ENCODE assay signal across 11 mouse cellular contexts in the genomic region with DNA sequence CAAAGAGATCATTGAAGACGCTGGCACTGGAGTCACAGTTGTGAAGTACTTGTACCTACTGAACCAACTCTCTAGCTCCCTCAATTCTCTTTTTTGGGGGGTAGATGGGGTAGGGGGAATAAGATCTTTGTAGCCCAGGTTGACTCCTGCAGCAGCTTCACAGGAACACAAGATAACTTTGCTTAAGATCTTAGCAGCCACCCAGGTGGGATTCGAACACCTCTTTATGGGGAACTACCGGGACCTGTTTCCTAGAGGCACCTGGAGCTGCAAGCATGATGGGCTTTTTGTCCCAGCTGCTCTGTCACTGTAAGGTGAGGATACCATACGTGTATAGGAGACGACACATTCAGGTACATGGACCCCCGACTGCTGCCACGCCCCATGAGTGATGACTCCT. TPM values are rescaled to one million over a fixed set of nuclear protein-coding genes. Genes with fewer than 3 reads are reported as not detected.
DNase-seq lines count a peak whose midpoint lies in the region; ATAC-seq and TF ChIP-seq lines count a peak whose summit lies in the region.
"Had no signal": no experiment of that assay in that cellular context is flagged by ENCODE, and none has a peak within 500 bp of the region (broad histone marks: within the 10 kb centered on the region; RNA-seq: fewer than 3 reads in every experiment).

No protein-coding gene starts in this region.

- H3K4me3 ChIP-seq in heart, embryonic 10.5 days: no peak overlapping the region; the same call in 1 of the 2 replicates
- H3K4me3 ChIP-seq in lung, embryonic 14.5 days (ENCODE audit: low read depth, low read length): peak overlapping the region; percentile 55; the same call in 1 of the 2 replicates
- H3K4me3 ChIP-seq in lung, postnatal 0 days (ENCODE audit: low read depth, low read length): no peak overlapping the region
- no peak overlapping the region for H3K4me3 ChIP-seq in limb, embryonic 10.5 days
- no peak overlapping the region for H3K4me3 ChIP-seq in myocyte

- TF ChIP-seq POLR2A in myocyte (IDR thresholded peaks at IDR 0.05; ENCODE audit: insufficient read length, low read depth): no peak

- H3K27me3 ChIP-seq in heart, embryonic 10.5 days (ENCODE audit: insufficient read depth, poor library complexity, severe bottlenecking): peaks cover 34% of the 10 kb centered on the region
- H3K27me3 ChIP-seq in lung, embryonic 14.5 days (ENCODE audit: insufficient read depth, low read length): peaks cover 32% of the 10 kb centered on the region
- H3K27me3 ChIP-seq in lung, postnatal 0 days (replicated peaks; ENCODE audit: insufficient read depth, low read length): peaks cover 28% of the 10 kb centered on the region
- H3K27me3 ChIP-seq in limb, embryonic 10.5 days (ENCODE audit: low read depth, poor library complexity, severe bottlenecking): peaks cover 27% of the 10 kb centered on the region
- H3K27me3 ChIP-seq in myocyte (ENCODE audit: control insufficient read depth, insufficient read depth, insufficient read length): no peaks in the 10 kb centered on the region
- H3K27me3 ChIP-seq: Patski had no signal

- peak overlapping the region; percentile 69; the same call in 1 of the 2 replicates for H3K4me2 ChIP-seq in lung, embryonic 14.5 days
- H3K4me2 ChIP-seq in lung, postnatal 0 days (replicated peaks; ENCODE audit: low read depth, low read length): no peak overlapping the region
- peak overlapping the region; percentile 81 for H3K4me2 ChIP-seq in myocyte (ENCODE audit: low read depth)

- intact Hi-C loops in heart, postnatal 10 days (cut with DNase I): no loop called here

- no peak overlapping the region for H3ac ChIP-seq in myocyte (ENCODE audit: control insufficient read depth, insufficient read length)

- TF ChIP-seq EP300 in lung, postnatal 0 days (IDR thresholded peaks at IDR 0.05): no peak

- H3K79me2 ChIP-seq in myocyte (ENCODE audit: control insufficient read depth, insufficient read depth): no peaks in the 10 kb centered on the region

- no peak for DNase-seq in heart, embryonic 10.5 days (ENCODE audit: low spot score)
- DNase-seq in heart, postnatal 10 days: no peak
- no peak for DNase-seq in lung, embryonic 14.5 days
- no peak for DNase-seq in lung, postnatal 0 days (ENCODE audit: low spot score)
- no peak for DNase-seq in limb, embryonic 10.5 days (ENCODE audit: low spot score)
- no peak for DNase-seq in lung, postnatal 14 days
- DNase-seq in lung, postnatal 36 days: no peak
- DNase-seq: lung, adult 2 months had no signal

- H3K36me3 ChIP-seq in heart, embryonic 10.5 days: peaks cover 9% of the 10 kb centered on the region
- H3K36me3 ChIP-seq in lung, embryonic 14.5 days (ENCODE audit: insufficient read depth): peaks cover 14% of the 10 kb centered on the region; the same call in 1 of the 2 replicates
- no peaks in the 10 kb centered on the region for H3K36me3 ChIP-seq in lung, postnatal 0 days (ENCODE audit: insufficient read depth, low read length)
- peaks cover 19% of the 10 kb centered on the region for H3K36me3 ChIP-seq in limb, embryonic 10.5 days
- no peaks in the 10 kb centered on the region for H3K36me3 ChIP-seq in myocyte (ENCODE audit: control insufficient read depth, insufficient read depth)

- H3K9me3 ChIP-seq in heart, embryonic 10.5 days: no peaks in the 10 kb centered on the region
- no peaks in the 10 kb centered on the region for H3K9me3 ChIP-seq in lung, embryonic 14.5 days (ENCODE audit: low read depth, low read length)
- H3K9me3 ChIP-seq in lung, postnatal 0 days (ENCODE audit: low read length): no peaks in the 10 kb centered on the region
- H3K9me3 ChIP-seq in limb, embryonic 10.5 days (replicated peaks): no peaks in the 10 kb centered on the region

- no peak for TF ChIP-seq CTCF in lung, embryonic 14.5 days (IDR thresholded peaks at IDR 0.05; ENCODE audit: low read depth)
- TF ChIP-seq CTCF in lung, postnatal 0 days (IDR thresholded peaks at IDR 0.05): no peak

- H3K4me1 ChIP-seq in heart, embryonic 10.5 days: peaks cover 80% of the 10 kb centered on the region
- peaks cover 20% of the 10 kb centered on the region for H3K4me1 ChIP-seq in lung, embryonic 14.5 days (ENCODE audit: insufficient read depth)
- H3K4me1 ChIP-seq in lung, postnatal 0 days (ENCODE audit: insufficient read depth, low read depth, low read length): peaks cover 29% of the 10 kb centered on the region
- H3K4me1 ChIP-seq in limb, embryonic 10.5 days: peaks cover 78% of the 10 kb centered on the region

- ATAC-seq in lung, embryonic 14.5 days (ENCODE audit: insufficient read depth): no peak
- no peak for ATAC-seq in lung, postnatal 0 days
- ATAC-seq: Patski had no signal

- 83% methylated on average over 7 of the region's 7 CpGs for WGBS in heart, embryonic 10.5 days
- 73% methylated on average over 7 of the region's 7 CpGs for WGBS in lung, embryonic 14.5 days
- WGBS in lung, postnatal 0 days: 85% methylated on average over 7 of the region's 7 CpGs
- WGBS in limb, embryonic 10.5 days: 85% methylated on average over 7 of the region's 7 CpGs

- H3K27ac ChIP-seq in heart, embryonic 10.5 days: 0 out of 2 replicates have a peak overlapping the region, but pooled peaks have one; percentile 90
- H3K27ac ChIP-seq in lung, embryonic 14.5 days (ENCODE audit: low read depth): 0 out of 2 replicates have a peak overlapping the region, but pooled peaks have one; percentile 72
- H3K27ac ChIP-seq in lung, postnatal 0 days (ENCODE audit: low read length): no peak overlapping the region
- H3K27ac ChIP-seq in limb, embryonic 10.5 days: peak overlapping the region; percentile 90

- H3K9ac ChIP-seq in lung, embryonic 14.5 days: peak overlapping the region; percentile 50; the same call in 1 of the 2 replicates
- no peak overlapping the region for H3K9ac ChIP-seq in lung, postnatal 0 days (replicated peaks; ENCODE audit: low read depth)

TF ChIP-seq in myocyte, 11 proteins besides CTCF, POLR2A, EP300 and RAD21:
- no peak for TF ChIP-seq TCF12 (IDR thresholded peaks at IDR 0.05; ENCODE audit: insufficient read depth, poor library complexity, severe bottlenecking)
- TF ChIP-seq REST (IDR thresholded peaks at IDR 0.05; ENCODE audit: insufficient read depth, insufficient read length): no peak
- TF ChIP-seq USF1 (IDR thresholded peaks at IDR 0.05; ENCODE audit: low read depth): no peak
- TF ChIP-seq MAX (IDR thresholded peaks at IDR 0.05; ENCODE audit: low read depth): no peak
- no peak for TF ChIP-seq CEBPB (IDR thresholded peaks at IDR 0.05; ENCODE audit: insufficient read depth, poor library complexity, severe bottlenecking)
- TF ChIP-seq POLR2AphosphoS2 (IDR thresholded peaks at IDR 0.05; ENCODE audit: insufficient read length, low read depth): peak; percentile 29

RNA-seq across cellular contexts. Expression of gene Kcnn1, which starts 3.5 kb away (rescaled TPM):
- polyA plus RNA-seq in heart, embryonic 10.5 days (2016; fragmentation: Nextera tagmentation; extraction: Ambion mirVana): 1.1 and 1.6 TPM in 2 replicates
- 1 to 10 TPM; 3.1 to 3.7 TPM for total RNA-seq in heart, postnatal 10 days (2021)
- polyA plus RNA-seq in lung, embryonic 14.5 days (2014; fragmentation: Nextera tagmentation; extraction: Ambion mirVana): 0.54 and 0.72 TPM in 2 replicates
- polyA plus RNA-seq in lung, postnatal 0 days (2015; fragmentation: Nextera tagmentation; extraction: Ambion mirVana): 0.24 and 0.25 TPM in 2 replicates
- polyA plus RNA-seq in limb, embryonic 10.5 days (2016; fragmentation: Nextera tagmentation; extraction: Ambion mirVana): 2.8 and 4.0 TPM in 2 replicates
- 11.9 TPM for polyA plus RNA-seq in myocyte (2012; fragmentation: generic; extraction: Trizol)

RNA-seq across cellular contexts. Expression of gene Ccdc124, which starts 7.2 kb away (rescaled TPM):
- 120 and 143 TPM in 2 replicates for polyA plus RNA-seq in heart, embryonic 10.5 days (2016; fragmentation: Nextera tagmentation; extraction: Ambion mirVana)
- 10 to 100 TPM; 40.9 to 41.1 TPM for total RNA-seq in heart, postnatal 10 days (2021)
- 121 and 125 TPM in 2 replicates for polyA plus RNA-seq in lung, embryonic 14.5 days (2014; fragmentation: Nextera tagmentation; extraction: Ambion mirVana)
- 63.7 and 68.5 TPM in 2 replicates for polyA plus RNA-seq in lung, postnatal 0 days (2015; fragmentation: Nextera tagmentation; extraction: Ambion mirVana)
- polyA plus RNA-seq in limb, embryonic 10.5 days (2016; fragmentation: Nextera tagmentation; extraction: Ambion mirVana): 174 and 187 TPM in 2 replicates
- 141 TPM for polyA plus RNA-seq in myocyte (2012; fragmentation: generic; extraction: Trizol)

RNA-seq across cellular contexts. Expression of gene Slc5a5, which starts 26.0 kb away (rescaled TPM):
- 0.07 and 0.29 TPM in 2 replicates for polyA plus RNA-seq in heart, embryonic 10.5 days (2016; fragmentation: Nextera tagmentation; extraction: Ambion mirVana)
- under 1 TPM in 1 of 2 experiments, not detected in 1; 0.10 TPM for total RNA-seq in heart, postnatal 10 days (2021)
- polyA plus RNA-seq in lung, embryonic 14.5 days (2014; fragmentation: Nextera tagmentation; extraction: Ambion mirVana): 0.12 and 0.16 TPM in 2 replicates
- polyA plus RNA-seq in lung, postnatal 0 days (2015; fragmentation: Nextera tagmentation; extraction: Ambion mirVana): 0.12 and 0.13 TPM in 2 replicates
- 0.16 and 0.23 TPM in 2 replicates for polyA plus RNA-seq in limb, embryonic 10.5 days (2016; fragmentation: Nextera tagmentation; extraction: Ambion mirVana)
- polyA plus RNA-seq in myocyte (2012; fragmentation: generic; extraction: Trizol): 3.0 TPM
- total RNA-seq: adrenal gland, postnatal 36 days had no signal

RNA-seq across cellular contexts. Expression of gene Arrdc2, which starts 27.0 kb away (rescaled TPM):
- polyA plus RNA-seq in heart, embryonic 10.5 days (2016; fragmentation: Nextera tagmentation; extraction: Ambion mirVana): 3.7 and 3.8 TPM in 2 replicates
- total RNA-seq in heart, postnatal 10 days (2021): 10 to 100 TPM in 1 of 2 experiments, 1 to 10 TPM in 1; 4.7 to 18.5 TPM
- 4.3 and 4.4 TPM in 2 replicates for polyA plus RNA-seq in lung, embryonic 14.5 days (2014; fragmentation: Nextera tagmentation; extraction: Ambion mirVana)
- polyA plus RNA-seq in lung, postnatal 0 days (2015; fragmentation: Nextera tagmentation; extraction: Ambion mirVana): 9.4 and 10.7 TPM in 2 replicates
- polyA plus RNA-seq in limb, embryonic 10.5 days (2016; fragmentation: Nextera tagmentation; extraction: Ambion mirVana): 4.4 and 5.0 TPM in 2 replicates
- 5.8 TPM for polyA plus RNA-seq in myocyte (2012; fragmentation: generic; extraction: Trizol)

RNA-seq across cellular contexts. Expression of gene Rpl18a, which starts 30.6 kb away (rescaled TPM):
- polyA plus RNA-seq in heart, embryonic 10.5 days (2016; fragmentation: Nextera tagmentation; extraction: Ambion mirVana): 2,378 and 2,634 TPM in 2 replicates
- 1,000 to 10,000 TPM; 1,171 to 1,193 TPM for total RNA-seq in heart, postnatal 10 days (2021)
- polyA plus RNA-seq in lung, embryonic 14.5 days (2014; fragmentation: Nextera tagmentation; extraction: Ambion mirVana): 5,317 and 5,483 TPM in 2 replicates
- polyA plus RNA-seq in lung, postnatal 0 days (2015; fragmentation: Nextera tagmentation; extraction: Ambion mirVana): 3,759 and 4,424 TPM in 2 replicates
- polyA plus RNA-seq in limb, embryonic 10.5 days (2016; fragmentation: Nextera tagmentation; extraction: Ambion mirVana): 3,636 and 3,729 TPM in 2 replicates
- polyA plus RNA-seq in myocyte (2012; fragmentation: generic; extraction: Trizol): 5,695 TPM
